Mouse (Mus musculus) regulatory T cell (primary cell): ENCODE results near the gene Uhrf1bp1.

Experiments used
- in situ Hi-C: fragments of 300-600 bp; cut with MboI, MseI; formaldehyde crosslinking; loops from one replicate; pipeline ENCODE4 v1.15.1; 2025; ENCODE audit warnings: high pct_unique_total_duplicates

The Uhrf1bp1 gene

GRCm38 (mm10) chr17:27856265-27856797 lies at the start of gene Uhrf1bp1:
TSS of gene Uhrf1bp1 (plus strand) at chr17:27856441.
- in situ Hi-C loops = no loop called here

- in situ Hi-C loops = no loop called here
These were observed 48.6 kb upstream of the Uhrf1bp1 start for GRCm38 (mm10) chr17:27807542-27808078.

GRCm38 (mm10) chr17:27810569-27811331 lies 45.5 kb upstream of the Uhrf1bp1 start:
- in situ Hi-C loops = no loop called here

- in situ Hi-C loops = no loop called here
These were observed 44.3 kb upstream of the Uhrf1bp1 start for GRCm38 (mm10) chr17:27811980-27812379.

GRCm38 (mm10) chr17:27814606-27815005 lies 41.6 kb upstream of the Uhrf1bp1 start:
- in situ Hi-C loops = no loop called here

- in situ Hi-C loops = no loop called here
These were observed 37.2 kb upstream of the Uhrf1bp1 start for GRCm38 (mm10) chr17:27819011-27819410.

- in situ Hi-C loops = no loop called here
These were observed 36.7 kb upstream of the Uhrf1bp1 start for GRCm38 (mm10) chr17:27819521-27819970.

GRCm38 (mm10) chr17:27819971-27820567 lies 36.2 kb upstream of the Uhrf1bp1 start:
- in situ Hi-C loops = no loop called here

GRCm38 (mm10) chr17:27820568-27821406 lies 35.5 kb upstream of the Uhrf1bp1 start, which contains the start of gene D17Wsu92e:
TSS of gene D17Wsu92e (minus strand) at chr17:27820648.
- in situ Hi-C loops = no loop called here

GRCm38 (mm10) chr17:27821407-27822338 lies 34.6 kb upstream of the Uhrf1bp1 start:
- in situ Hi-C loops = no loop called here

GRCm38 (mm10) chr17:27823142-27823905 lies 32.9 kb upstream of the Uhrf1bp1 start:
- in situ Hi-C loops = no loop called here

GRCm38 (mm10) chr17:27824941-27825340 lies 31.3 kb upstream of the Uhrf1bp1 start:
- in situ Hi-C loops = no loop called here

GRCm38 (mm10) chr17:27825539-27825938 lies 30.7 kb upstream of the Uhrf1bp1 start:
- in situ Hi-C loops = no loop called here

- in situ Hi-C loops = no loop called here
These were observed 30.0 kb upstream of the Uhrf1bp1 start for GRCm38 (mm10) chr17:27825984-27826905.

GRCm38 (mm10) chr17:27826908-27827383 lies 29.3 kb upstream of the Uhrf1bp1 start:
- in situ Hi-C loops = no loop called here

GRCm38 (mm10) chr17:27827511-27827910 lies 28.7 kb upstream of the Uhrf1bp1 start:
- in situ Hi-C loops = no loop called here

- in situ Hi-C loops = no loop called here
These were observed 25.8 kb upstream of the Uhrf1bp1 start for GRCm38 (mm10) chr17:27830411-27830810.

- in situ Hi-C loops = loop anchor here (5.0 kb wide), 1 partner anchor 1716 kb away; the partner anchor contains the start of gene Mrpl28
These were observed 18.4 kb upstream of the Uhrf1bp1 start, which contains the start of gene Snrpc for GRCm38 (mm10) chr17:27837850-27838249. TSS of gene Snrpc (plus strand) at chr17:27838150.
